ENCODE assay signal across 26 mouse cellular contexts in the genomic region with DNA sequence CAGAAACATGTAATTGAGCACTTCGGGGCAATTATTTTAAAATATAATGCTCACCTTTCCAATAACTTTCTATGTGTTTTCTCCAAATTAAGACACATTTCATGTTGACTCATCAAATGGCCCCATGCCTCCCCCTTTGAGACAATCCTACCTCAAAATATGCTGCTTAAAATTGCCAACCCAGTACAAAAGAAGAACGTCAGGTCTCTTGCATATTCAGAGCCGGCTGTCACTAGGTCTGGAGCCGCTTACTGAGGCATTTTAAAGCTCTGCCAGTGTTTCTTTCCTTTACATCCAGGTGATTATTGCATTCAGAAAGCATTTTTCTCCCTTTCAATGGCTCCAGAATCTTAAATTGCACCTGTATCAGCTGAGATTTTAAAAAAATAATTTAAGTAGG.
A peak's percentile ranks its signal among the peaks of the same experiment; 100 is the strongest.
DNase-seq lines count a peak whose midpoint lies in the region; ATAC-seq and TF ChIP-seq lines count a peak whose summit lies in the region.
"Had no signal": no experiment of that assay in that cellular context is flagged by ENCODE, and none has a peak within 500 bp of the region (broad histone marks: within the 10 kb centered on the region; RNA-seq: fewer than 3 reads in every experiment).

No protein-coding gene starts in this region.

- H3K27me3 ChIP-seq in forebrain, embryonic 14.5 days (replicated peaks; ENCODE audit: control insufficient read depth, insufficient read depth, low read length) = no peaks in the 10 kb centered on the region
- no peaks in the 10 kb centered on the region for H3K27me3 ChIP-seq in forebrain, embryonic 11.5 days (ENCODE audit: control insufficient read depth, insufficient read depth, low read length)
- H3K27me3 ChIP-seq in forebrain, postnatal 0 days (ENCODE audit: insufficient read depth, low read length) = no peaks in the 10 kb centered on the region
- H3K27me3 ChIP-seq in forebrain, embryonic 13.5 days = no peaks in the 10 kb centered on the region
- H3K27me3 ChIP-seq: embryonic facial prominence, embryonic 12.5 days; embryonic facial prominence, embryonic 15.5 days; heart, embryonic 13.5 days had no signal

- WGBS in forebrain, embryonic 14.5 days = 72% methylated on average over 4 of the region's 4 CpGs
- 86% methylated on average over 4 of the region's 4 CpGs for WGBS in forebrain, embryonic 11.5 days
- 44% methylated on average over 4 of the region's 4 CpGs for WGBS in forebrain, postnatal 0 days
- WGBS in forebrain, embryonic 13.5 days = 73% methylated on average over 4 of the region's 4 CpGs

- H3K9me3 ChIP-seq in forebrain, embryonic 14.5 days (replicated peaks; ENCODE audit: control insufficient read depth, low read length) = no peaks in the 10 kb centered on the region
- H3K9me3 ChIP-seq in forebrain, embryonic 11.5 days (ENCODE audit: control insufficient read depth, low read length) = no peaks in the 10 kb centered on the region
- no peaks in the 10 kb centered on the region for H3K9me3 ChIP-seq in forebrain, postnatal 0 days (ENCODE audit: low read length)
- no peaks in the 10 kb centered on the region for H3K9me3 ChIP-seq in forebrain, embryonic 13.5 days (replicated peaks)
- H3K9me3 ChIP-seq: embryonic facial prominence, embryonic 12.5 days; embryonic facial prominence, embryonic 15.5 days; heart, embryonic 10.5 days; heart, embryonic 13.5 days had no signal

- no peaks in the 10 kb centered on the region for H3K36me3 ChIP-seq in forebrain, embryonic 14.5 days (ENCODE audit: control insufficient read depth, insufficient read depth, low read length)
- H3K36me3 ChIP-seq in forebrain, embryonic 11.5 days (ENCODE audit: control insufficient read depth, insufficient read depth, low read length) = no peaks in the 10 kb centered on the region
- H3K36me3 ChIP-seq in forebrain, postnatal 0 days (ENCODE audit: insufficient read depth) = no peaks in the 10 kb centered on the region
- H3K36me3 ChIP-seq in forebrain, embryonic 13.5 days (ENCODE audit: poor library complexity, severe bottlenecking) = no peaks in the 10 kb centered on the region
- H3K36me3 ChIP-seq: embryonic facial prominence, embryonic 12.5 days; embryonic facial prominence, embryonic 15.5 days; heart, embryonic 10.5 days; heart, embryonic 13.5 days had no signal

- DNase-seq in forebrain, embryonic 14.5 days (ENCODE audit: low spot score) = peak; percentile 16
- no peak for DNase-seq in forebrain, embryonic 11.5 days (ENCODE audit: low spot score)
- peak; percentile 42 for DNase-seq in forebrain, postnatal 0 days
- DNase-seq in brain, adult 2 months (ENCODE audit: low read depth, low spot score) = peak; percentile 26
- no peak for DNase-seq in gastrocnemius, postnatal 4 days (ENCODE audit: low spot score in 2 of 2)
- DNase-seq: adrenal gland, adult 8-10 months; adrenal gland, postnatal 25 days; cerebellum, adult 11 months; cerebellum, adult 2 months; cerebellum, adult 9-11 months; cerebellum, postnatal 25 days; gastrocnemius, postnatal 25 days; heart, adult 2 months; heart, postnatal 14 days; heart, postnatal 4 days; kidney, adult 18-20 months had no signal

- no peak overlapping the region for H3K4me2 ChIP-seq in forebrain, embryonic 14.5 days (ENCODE audit: low read length)
- no peak overlapping the region for H3K4me2 ChIP-seq in forebrain, embryonic 11.5 days (ENCODE audit: low read depth, low read length, severe bottlenecking)
- H3K4me2 ChIP-seq in forebrain, postnatal 0 days (ENCODE audit: low read depth) = no peak overlapping the region
- H3K4me2 ChIP-seq in forebrain, embryonic 13.5 days = no peak overlapping the region
- H3K4me2 ChIP-seq: embryonic facial prominence, embryonic 12.5 days; embryonic facial prominence, embryonic 15.5 days; heart, embryonic 13.5 days; hindbrain, embryonic 14.5 days had no signal

- TF ChIP-seq CTCF in forebrain, postnatal 0 days (IDR thresholded peaks at IDR 0.05; ENCODE audit: low read depth) = no peak

- H3K9ac ChIP-seq in forebrain, embryonic 14.5 days (ENCODE audit: low read length) = no peak overlapping the region
- no peak overlapping the region for H3K9ac ChIP-seq in forebrain, embryonic 11.5 days (ENCODE audit: low read length)
- H3K9ac ChIP-seq in forebrain, postnatal 0 days = no peak overlapping the region
- no peak overlapping the region for H3K9ac ChIP-seq in forebrain, embryonic 13.5 days
- H3K9ac ChIP-seq: embryonic facial prominence, embryonic 12.5 days; embryonic facial prominence, embryonic 15.5 days; heart, embryonic 13.5 days; hindbrain, embryonic 14.5 days had no signal

- no peaks in the 10 kb centered on the region for H3K4me1 ChIP-seq in forebrain, embryonic 14.5 days (ENCODE audit: control insufficient read depth, insufficient read depth, low read length)
- no peaks in the 10 kb centered on the region for H3K4me1 ChIP-seq in forebrain, embryonic 11.5 days (replicated peaks; ENCODE audit: control insufficient read depth, insufficient read depth, low read length)
- H3K4me1 ChIP-seq in forebrain, postnatal 0 days (ENCODE audit: insufficient read depth) = no peaks in the 10 kb centered on the region
- no peaks in the 10 kb centered on the region for H3K4me1 ChIP-seq in forebrain, embryonic 13.5 days
- H3K4me1 ChIP-seq: embryonic facial prominence, embryonic 12.5 days; embryonic facial prominence, embryonic 15.5 days; heart, embryonic 10.5 days; heart, embryonic 13.5 days had no signal

- H3K27ac ChIP-seq in forebrain, embryonic 14.5 days (ENCODE audit: low read depth, low read length) = no peak overlapping the region
- H3K27ac ChIP-seq in forebrain, embryonic 11.5 days (ENCODE audit: low read depth, low read length) = no peak overlapping the region
- H3K27ac ChIP-seq in forebrain, postnatal 0 days (ENCODE audit: low read depth, low read length) = no peak overlapping the region
- H3K27ac ChIP-seq in forebrain, embryonic 13.5 days = no peak overlapping the region
- H3K27ac ChIP-seq: embryonic facial prominence, embryonic 12.5 days; embryonic facial prominence, embryonic 15.5 days; heart, adult 2 months; heart, embryonic 10.5 days; heart, embryonic 13.5 days; hindbrain, embryonic 14.5 days; hindbrain, postnatal 0 days had no signal

- no peak for ATAC-seq in forebrain, embryonic 14.5 days
- no peak for ATAC-seq in forebrain, embryonic 11.5 days (replicated peaks; ENCODE audit: low FRiP score)
- ATAC-seq in forebrain, postnatal 0 days = no peak
- ATAC-seq in forebrain, embryonic 13.5 days = no peak
- ATAC-seq: activated CD4-positive, CD25-positive, alpha-beta regulatory T cell, adult 4 months; hindbrain, postnatal 0 days; inflammation-experienced regulatory T-cells, adult 6 months; intestine, embryonic 16.5 days had no signal

- H3K4me3 ChIP-seq in forebrain, embryonic 14.5 days (ENCODE audit: low read depth, low read length) = no peak overlapping the region
- no peak overlapping the region for H3K4me3 ChIP-seq in forebrain, embryonic 11.5 days (ENCODE audit: low read depth, low read length)
- no peak overlapping the region for H3K4me3 ChIP-seq in forebrain, postnatal 0 days (ENCODE audit: low read depth, low read length)
- H3K4me3 ChIP-seq in forebrain, embryonic 13.5 days = no peak overlapping the region
- H3K4me3 ChIP-seq: embryonic facial prominence, embryonic 12.5 days; embryonic facial prominence, embryonic 15.5 days; heart, adult 2 months; heart, embryonic 10.5 days; heart, embryonic 13.5 days had no signal

Comparison
In these comparisons a context has a peak if more than half of its experiments do, and no peak if none do; other contexts are left out.
1. DNase-seq: peak in forebrain, embryonic 14.5 days (single experiment), forebrain, postnatal 0 days (single experiment) and brain, adult 2 months (single experiment); none in forebrain, embryonic 11.5 days (single experiment) and gastrocnemius, postnatal 4 days (0 of 2).